Mouse (Mus musculus) induced T-regulatory cell, adult 2 months (primary cell): ENCODE results near the gene Papss1.
"Not testable (repeated sequence)": the region's sequence is repeated elsewhere in the genome, so short reads cannot be mapped to it uniquely, and the experiment has no call there.

Experiments
- DNase-seq: peaks from one replicate; pipeline ENCODE4 v3.0.0-alpha.2; 2012; ENCODE audit warnings: low read depth

The Papss1 gene

DNA sequence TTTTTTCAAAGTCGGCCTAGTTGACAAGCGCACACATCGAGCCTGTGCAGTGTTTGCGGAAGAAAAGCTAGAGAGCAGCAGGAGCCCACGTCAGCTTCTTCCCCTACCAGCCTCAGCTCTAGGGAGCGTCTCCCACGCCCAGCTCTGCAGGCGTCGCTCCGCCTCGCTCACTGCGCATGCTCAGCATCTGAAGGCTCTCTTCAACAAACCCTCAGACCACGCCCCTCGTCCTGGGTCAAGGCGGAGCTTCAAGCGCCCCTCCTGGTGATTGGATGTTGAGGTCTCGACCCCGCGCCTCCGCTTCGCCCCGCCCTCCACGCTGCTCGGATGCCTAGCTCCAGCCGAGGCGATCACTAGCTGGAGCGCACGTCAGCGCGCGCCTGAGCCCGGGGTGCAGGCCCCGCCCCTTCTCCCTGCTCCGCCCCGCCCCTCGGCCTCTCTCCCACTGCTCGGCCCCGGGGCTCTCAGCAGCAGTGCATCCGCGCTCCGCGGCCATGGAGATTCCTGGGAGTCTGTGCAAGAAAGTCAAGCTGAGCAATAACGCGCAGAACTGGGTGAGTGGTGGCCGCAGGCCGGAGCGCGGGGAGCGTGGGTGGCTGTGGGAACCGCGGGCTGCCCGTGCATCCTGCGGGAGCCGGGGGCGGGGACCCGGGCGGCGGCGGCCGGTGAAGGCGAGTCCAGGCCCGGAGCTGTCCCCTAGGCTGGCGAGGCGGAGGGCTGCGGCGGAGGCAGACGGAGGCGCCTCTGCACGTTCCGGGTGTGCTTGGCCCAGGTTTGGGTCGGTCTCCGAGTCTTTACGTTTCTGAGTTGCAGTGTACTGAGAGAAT is at the start of gene Papss1:
Papss1 (plus strand) TSS at position 339 of the 827 bp plus-strand sequence.
- DNase-seq = peak; percentile 100

DNA sequence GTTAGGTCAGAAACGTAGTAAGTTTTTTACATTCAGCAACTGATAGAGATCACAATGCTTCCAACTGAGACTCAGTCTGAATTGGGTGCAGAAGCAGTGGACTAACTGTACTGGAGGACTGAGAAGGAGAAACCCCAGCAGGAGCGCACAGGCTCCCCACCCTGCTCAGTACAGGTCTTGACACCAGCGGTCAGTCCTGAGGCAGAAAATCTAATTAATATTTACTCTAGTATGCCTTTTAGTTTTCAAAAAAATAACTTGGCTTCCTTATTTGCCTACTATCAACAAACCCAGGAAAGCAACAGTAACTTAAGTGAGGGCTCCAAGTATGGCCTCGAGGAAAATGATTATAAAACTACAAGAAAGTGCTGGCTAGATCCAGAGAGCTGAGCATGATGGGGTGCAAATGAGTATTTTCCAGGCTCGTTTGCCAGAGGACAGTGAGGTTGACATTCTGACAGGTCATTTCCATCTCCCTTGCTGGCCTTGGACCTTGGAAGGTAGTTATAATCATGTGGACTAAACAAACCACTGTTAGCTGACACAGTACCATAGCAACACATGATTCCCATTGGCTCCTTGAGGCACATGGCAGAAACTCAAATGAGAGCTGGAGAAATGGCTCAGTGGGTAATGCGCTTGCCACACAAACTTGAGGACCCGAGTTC is 48.1 kb upstream of the Papss1 start:
- no peak for DNase-seq

DNA sequence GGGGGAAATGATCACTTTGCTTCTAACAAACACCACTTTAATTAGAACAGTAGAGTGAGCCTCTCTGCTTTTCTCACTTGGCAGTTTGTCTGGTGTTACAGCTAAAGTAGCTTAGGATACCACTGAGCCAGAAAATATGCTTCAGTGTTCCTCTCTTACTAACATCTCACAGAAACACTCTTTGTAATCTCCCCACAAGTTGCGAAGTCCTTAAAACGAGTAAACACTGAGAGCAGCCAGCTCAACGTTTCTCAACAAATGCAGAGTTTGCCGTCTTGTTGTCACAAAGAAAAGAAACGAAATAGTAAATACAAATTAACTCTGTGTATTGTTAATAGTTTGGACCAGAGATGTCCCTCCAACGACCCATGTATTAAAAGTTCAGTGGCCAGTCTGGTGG is 46.8 kb upstream of the Papss1 start:
- DNase-seq = no peak

DNA sequence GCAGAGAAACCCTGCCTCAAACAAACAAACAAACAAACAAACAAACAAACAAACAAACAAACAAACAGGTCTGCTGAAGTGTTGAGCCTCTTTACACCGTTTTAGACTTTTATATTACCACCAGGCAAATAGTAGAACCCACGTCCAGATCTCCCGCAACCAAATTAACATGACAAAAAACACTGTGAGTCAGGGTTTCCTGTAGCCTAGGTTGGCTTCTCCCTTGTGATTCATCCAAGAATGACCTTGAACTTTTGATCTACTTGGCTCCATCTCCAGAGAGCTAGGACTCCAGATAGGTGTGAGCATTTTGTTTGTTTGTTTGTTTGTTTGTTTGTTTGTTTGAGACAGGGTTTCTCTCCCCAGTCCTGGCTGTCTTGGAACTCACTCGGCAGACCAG is 43.4 kb upstream of the Papss1 start:
- no peak for DNase-seq

DNA sequence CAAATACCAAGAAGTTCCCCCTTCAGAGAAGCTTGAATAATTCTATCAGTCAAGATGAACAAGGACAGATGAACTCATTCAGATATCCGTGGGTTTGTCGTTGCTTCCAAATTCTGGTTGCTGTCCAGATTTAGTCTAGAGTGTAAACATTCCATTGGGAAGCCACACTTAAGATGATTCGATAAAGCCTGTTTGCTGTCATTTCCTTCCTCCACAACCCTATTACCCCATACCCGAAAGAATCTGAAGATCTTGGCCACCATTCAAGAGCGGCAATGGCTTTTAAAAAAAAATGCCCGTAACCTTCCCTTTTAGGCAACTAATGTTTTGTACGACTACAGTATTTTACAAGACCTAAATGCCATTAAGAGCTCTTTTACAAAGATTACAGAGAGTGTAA is 42.3 kb upstream of the Papss1 start:
- DNase-seq = no peak

DNA sequence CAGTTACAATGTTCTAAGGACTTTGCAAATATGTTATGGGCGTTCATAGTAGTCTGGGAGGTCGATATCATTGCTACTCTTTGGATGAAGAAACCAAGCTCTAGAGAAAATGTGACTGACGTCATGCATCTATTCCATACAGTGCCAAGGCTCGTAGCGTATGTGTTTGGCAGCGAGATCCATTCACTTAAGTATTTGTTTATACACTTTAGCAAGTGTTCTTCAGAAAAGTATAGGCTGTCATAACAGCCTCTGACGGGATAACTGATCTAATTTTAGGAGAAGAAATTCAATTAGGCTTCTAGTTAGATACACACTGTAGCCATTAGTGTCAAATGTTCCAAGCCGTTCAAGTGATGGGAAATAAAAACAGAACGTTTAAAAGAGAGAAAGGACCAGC is 40.8 kb upstream of the Papss1 start:
- no peak for DNase-seq

DNA sequence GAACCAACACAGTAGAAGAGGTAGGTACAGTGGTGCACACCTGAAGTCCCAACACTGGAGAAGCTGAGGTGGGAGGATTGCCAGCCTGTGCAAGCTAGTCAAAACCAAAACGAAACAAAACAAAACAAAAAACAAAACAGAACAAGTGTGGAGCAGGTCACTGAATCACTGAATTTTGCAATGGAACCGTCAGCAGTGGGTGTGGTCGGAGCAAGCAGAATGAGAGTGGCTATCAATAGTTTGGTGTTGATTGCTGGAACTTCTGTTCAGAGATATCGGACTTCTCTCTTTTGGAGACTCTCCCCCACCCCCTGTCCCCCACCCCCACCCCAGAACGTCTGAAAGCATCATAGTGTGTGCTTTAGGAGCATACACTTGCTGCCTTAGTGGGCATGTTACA is 40.4 kb upstream of the Papss1 start:
- DNase-seq = no peak

DNA sequence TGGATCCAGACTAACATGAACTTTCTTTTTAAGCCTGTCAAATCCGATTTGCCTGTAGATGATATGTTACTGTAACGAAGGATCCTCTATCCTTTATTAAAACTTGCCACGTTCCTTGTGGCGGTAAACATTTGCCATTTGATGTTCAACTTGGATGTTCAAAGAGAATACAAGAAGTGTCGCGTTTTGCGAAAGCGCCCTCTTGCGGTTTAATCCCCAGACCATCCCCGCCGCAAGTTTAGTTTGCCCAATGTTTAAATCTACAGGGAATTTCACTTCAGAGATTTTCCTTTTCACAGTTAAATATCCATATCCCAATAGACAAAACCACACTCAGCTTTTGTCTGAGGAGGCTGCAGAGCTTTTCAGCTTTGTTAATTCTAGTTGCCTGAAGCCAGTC is 39.8 kb upstream of the Papss1 start:
- peak; percentile 32 for DNase-seq

DNA sequence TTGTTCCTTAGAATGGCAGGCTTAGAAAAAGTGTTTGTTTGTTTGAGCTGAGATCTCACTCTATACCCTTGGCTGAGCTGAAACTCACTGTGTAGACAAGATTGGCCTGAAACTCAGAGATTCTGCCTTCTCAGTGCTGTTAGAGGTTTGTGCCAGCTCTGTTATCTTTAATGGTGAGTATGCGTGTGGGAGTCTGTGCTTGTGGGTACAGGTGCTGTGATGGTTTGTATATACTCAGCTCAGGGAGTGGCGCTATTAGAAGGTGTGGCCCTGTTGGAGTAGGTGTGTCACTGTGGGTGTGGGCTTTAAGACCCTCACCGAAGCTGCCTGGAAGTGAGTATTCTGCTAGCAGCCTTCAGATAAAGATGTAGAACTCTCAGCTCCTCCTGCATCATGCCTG is 39.3 kb upstream of the Papss1 start:
- DNase-seq = no peak

DNA sequence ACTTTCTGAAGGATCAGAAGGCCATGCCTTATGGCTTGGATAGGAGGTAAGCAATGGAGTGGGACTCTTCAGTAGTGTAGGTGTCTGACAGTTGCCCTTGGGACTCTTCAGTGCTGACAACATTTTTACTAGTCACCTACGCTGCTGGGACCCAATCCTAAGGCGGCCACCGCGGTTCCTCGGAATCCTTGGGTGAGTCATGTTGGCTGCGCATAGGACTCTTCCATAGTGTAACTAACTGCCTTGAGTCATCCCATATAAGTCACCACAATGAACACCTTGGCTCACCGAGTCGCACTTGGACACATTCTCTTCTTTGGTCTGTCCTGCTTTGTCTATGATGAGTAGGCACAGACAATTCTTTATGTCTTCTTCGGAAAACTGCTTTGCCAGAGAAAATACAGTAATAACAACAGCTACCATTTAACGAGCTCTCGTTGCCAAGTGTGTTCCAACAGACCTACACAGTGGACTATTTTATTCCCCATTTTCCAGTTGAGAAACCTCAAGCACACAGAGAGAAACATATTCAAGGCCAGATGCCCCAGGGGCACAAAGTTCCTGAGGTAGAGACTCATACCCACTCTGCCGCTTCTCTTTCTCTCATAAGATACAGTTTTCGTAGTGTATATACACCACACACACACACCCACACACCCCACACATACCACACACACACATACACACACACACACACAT is 23.2 kb upstream of the Papss1 start:
- DNase-seq = no peak

DNA sequence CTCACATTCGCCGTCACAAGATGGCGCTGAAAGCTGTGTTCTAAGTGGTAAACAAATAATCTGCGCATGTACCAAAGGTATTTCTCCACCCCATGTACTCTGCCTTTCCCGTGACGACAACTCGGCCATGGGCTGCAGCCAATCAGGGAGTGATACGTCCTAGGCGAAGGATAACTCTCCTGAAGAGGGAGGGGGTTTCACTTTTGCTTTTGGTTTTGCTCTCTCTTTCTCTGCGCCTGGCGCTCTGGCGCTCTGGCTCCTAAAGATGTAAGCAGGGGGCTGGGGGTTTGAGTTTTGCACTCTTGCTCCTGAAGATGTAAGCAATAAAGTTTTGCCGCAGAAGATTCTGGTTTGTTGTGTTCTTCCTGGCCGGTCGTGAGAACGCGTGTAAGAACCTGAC is 17.0 kb upstream of the Papss1 start:
- not testable (repeated sequence) for DNase-seq

DNA sequence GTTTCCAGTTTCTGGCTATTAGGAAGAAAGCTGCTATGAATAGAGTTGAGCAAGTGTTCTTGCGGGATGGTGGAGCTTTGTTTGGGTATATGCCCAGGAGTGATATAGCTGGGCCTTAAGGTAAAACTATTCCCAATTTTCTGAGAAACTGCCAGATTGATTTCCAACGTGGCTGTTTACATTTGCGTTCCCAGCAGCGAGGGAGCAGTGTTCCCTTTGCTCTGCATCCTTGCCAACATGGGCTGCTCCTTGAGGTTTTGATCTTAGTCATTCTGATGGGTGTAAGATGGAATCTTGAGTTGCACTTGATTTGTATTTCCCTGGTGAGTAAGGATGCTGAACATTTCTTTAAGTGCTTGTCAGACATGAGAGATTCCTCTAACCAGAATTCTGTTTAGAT is 14.5 kb upstream of the Papss1 start:
- DNase-seq = no peak

DNA sequence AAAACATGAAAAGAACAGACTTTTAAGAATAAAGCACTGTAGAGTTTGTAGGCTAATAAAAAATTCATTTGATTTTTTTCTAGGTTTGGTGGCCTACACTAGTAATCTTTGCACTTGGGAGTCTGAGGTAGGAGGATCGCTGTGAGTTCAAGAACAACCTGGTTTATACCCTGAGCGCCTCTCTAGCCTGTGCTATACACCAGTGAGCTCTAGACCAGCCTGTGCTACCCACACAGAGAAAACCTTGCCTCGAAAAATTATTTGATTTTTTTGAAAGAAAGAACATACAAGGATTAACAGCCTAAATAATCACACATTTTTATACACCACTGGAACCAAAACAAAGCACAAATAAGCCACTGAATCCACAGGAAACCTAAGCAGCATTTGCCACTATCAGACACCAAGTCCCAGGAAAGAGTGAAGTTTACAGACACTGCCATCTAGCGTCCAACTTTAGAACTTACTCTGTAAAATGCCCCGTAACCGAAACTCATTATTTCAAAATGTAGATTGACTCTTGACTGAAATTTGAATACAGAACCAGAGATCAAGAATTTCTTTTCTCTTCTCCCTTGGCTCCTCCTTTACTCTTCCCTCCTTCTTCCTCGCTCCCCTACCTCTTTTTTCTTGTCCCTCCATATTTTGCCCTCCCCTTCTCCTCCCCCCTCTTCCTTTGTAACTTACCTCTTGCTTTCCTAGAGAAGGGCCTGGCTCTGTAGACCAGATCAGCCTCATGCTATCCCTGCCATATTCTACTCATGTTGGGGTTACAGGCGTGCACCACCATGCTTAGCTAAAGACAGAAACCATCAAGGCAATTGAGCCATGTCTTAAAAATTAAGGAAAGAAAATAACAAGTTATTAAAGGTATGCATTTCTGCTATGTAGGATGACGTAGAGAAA is 12.0 kb upstream of the Papss1 start:
- peak; percentile 86 for DNase-seq

DNA sequence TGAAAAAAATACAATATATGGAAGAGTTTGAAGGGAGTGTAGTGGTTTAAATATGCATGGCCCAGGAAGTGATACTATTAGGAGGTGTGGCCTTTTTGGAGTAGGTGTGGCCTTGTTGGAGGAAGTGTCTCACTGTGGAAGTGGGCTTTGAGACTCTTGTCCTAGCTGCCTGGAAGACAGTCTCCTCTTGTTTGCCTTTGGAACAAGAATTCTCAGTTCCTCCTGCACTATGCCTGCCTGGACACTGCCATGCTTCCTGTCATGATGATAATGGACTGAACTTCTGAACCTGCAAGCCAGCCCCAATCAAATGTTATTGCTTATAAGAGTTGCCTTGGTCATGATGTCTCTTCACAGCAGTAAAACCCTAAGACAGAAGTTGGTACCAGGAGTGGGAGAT is 8.8 kb upstream of the Papss1 start:
- DNase-seq = no peak

DNA sequence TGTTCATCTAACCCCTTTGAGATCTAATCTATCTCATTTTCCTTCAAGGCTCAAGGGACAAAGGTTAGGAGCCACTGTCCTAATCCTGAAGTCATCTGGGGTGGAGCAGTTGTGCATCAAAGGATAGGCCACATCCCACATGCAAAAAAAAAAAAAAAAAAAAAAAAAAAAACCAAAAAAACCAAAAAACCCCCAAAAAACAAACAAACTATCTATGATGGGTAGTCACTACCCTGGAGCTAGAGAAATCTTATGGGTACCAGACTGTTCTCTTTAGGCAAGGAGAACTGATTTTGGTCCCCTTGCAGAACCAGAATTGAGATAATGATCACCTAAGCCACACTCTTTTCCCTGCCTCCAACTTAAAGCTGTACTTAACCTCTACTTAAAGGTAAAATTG is 3.0 kb upstream of the Papss1 start:
- DNase-seq = no peak

DNA sequence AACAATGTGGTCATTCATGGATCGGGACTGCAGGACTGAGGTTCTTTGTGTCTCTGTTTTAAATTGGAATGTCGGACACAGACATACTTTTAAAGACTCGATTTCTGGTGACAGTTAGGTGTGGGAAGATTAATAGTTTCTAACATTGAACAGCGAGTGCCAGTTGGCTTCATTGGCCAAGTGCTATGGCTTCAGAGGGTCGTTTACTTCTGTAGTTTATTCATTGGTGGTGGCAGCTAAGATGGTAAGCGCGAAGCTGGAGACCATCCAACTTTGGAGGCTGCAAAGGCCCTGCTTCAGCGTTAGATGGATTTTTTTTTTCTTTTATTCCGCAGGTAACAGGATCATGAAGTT is 666 bp downstream of the Papss1 start:
- DNase-seq = no peak

DNA sequence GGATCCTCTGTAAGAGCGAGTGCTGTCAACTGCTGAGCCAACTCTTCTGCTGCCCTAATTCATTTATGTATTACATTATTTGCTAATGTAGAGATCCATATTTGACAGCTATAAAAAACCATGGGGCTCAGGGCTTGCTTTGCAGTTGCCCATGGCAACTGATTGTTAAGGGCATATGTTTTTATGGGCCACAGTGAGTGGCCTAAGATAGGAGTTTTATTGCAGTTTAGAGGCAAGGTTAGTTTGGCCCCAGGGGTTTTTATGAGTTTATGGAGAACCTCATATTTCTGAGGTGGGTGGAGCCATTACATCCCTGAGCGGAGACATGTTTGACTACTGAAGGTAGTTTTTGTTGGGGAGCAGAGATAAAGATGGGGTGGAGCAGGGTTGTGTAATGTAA is 1.7 kb downstream of the Papss1 start:
- no peak for DNase-seq

DNA sequence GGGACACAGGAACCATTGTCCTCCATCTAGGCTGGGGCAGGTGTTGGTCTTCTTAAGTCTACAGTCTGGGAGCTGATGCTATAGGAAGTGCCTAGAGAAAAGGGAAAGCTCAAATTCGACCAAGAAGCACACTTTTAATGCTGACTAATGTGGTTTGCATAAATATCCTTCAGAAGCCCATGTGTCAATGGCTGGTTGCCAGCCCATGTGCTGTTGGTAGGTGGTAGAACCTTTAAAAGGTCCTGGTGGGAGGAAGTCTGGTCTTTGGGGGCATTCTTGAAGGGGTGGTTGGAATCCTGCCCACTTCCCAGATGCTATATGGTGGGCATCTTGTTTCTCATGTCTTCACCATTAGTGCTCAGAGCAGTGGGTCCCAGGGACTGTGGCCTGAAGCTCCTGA is 5.9 kb downstream of the Papss1 start:
- DNase-seq = no peak

DNA sequence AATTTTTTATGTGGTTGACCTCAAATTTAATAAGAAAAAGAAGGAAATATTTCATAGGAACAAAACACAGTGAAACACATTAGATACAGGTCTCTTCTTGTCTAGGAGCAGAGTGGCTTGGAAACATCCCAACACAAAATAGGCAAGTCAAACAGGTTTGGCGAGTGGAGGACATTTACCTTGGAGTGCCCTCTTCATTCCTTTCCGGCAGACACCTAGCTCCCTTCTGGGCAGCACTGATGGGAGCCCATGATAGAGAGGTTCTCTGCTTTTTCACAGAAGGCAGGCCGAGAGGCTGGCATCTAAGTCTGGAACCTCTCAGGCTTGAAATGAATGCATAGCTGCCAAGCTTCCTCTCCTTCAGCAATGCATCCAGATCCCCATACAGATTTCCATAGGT is 9.0 kb downstream of the Papss1 start:
- no peak for DNase-seq

DNA sequence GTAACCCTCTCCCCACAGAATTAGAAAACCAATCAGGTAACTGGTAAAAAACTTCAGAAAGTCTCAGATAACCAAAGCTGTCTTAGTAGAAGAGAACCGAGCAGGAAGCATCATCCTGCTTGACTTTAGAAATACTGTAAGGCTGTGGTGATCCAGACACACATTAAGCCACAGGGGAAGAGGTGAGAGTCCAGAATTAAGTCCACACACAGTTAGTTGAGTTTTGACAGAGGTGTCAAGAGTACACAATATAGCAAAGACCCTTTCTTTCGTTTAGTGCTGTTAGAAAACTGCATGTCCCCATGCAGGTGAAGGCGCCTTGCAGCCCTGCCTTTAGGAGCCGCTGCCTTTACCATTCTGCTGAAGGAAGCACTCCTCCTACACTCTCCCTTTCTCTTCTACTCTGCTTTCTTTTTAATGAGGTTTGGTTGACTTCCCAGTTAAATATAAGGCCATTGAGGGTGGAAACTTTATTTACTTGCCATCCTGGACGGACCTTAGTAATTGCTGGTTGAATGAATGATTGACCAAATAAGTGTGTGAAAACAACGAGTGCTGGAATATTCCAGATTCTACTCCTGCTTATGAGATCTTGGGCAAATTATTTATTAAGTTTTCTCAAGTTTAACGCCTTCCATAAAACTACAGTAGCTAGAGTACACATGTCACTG is 14.0 kb downstream of the Papss1 start:
- DNase-seq = no peak

DNA sequence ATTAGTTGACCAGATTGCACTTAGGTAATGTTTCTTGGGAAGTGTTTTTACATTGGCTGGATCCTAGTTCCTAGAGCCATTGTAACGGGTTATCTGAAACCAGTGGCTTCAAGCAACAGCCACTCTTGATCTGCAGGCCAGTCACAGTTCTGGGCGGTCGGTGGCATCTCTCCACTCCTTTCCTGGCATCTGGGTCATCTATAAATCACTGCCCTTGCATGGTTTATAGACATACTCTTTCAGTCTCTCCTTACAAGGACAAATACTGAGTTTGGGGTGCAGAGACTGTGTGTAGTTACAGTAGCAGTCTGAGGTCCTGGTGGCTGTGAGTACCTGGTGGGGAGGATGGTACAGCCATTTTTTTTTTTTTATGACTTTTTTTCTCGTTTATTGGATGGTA is 15.5 kb downstream of the Papss1 start:
- DNase-seq = no peak

DNA sequence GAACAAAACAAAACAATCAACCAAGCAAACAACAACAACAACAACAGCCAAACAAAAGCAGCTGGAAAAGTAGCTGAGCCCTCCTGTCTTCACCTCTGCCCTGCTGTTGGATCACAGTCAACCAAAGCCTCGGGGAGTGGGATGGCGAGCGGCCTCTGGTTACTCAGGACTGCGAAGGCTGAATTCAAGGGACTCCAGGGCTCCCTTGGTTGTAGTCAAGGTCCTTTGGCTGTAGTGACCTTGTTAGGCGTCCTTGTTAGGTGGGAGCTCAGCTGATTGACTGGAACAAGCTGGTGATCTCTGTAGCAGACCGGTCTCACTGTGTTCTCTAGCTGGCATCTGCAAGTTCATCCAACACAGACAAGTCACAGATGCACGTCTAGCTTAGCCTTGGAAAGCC is 16.5 kb downstream of the Papss1 start:
- DNase-seq = no peak
